Mouse (Mus musculus): ENCODE measurements at regions not wholly inside any gene's neighbourhood (a gene's known extent, or its start where the extent isn't known, plus 50 kb on each side); places are given as distances from the start of the nearest gene placed in this dataset.

DNA sequence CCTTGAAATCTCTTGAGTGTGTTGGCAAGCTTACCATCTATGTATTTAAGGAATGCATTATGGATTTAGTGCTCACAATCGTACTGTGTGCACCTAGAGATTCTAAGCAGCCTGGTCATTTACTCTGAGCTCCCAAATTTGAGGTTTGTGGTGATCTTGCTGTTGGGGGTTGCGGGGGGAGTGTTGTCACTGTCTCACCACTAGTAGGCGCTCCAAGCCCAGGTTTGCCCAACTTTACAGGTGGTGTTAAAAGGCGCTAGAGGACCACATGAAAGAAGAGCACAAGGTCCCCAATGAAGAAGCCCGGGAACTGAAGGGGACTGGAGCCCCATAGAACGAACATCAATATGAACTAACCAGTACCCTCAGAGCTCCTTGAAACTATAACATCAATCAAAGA is 180.2 kb upstream of the Mrgpra3 start:
- TF ChIP-seq CTCF (IDR thresholded peaks at IDR 0.05; ENCODE audit: low read depth) (no peak), EP300 (IDR thresholded peaks at IDR 0.05; ENCODE audit: low read depth) (no peak)
